Mouse (Mus musculus) myocyte (in vitro differentiated cells): ENCODE measurements around the gene Coro2b.

ENCODE experiments used
- E2F4 ChIP-seq: IDR thresholded peaks from one replicate; pipeline ENCODE4 v1.6.1; 2011; ENCODE audit warnings: mild to moderate bottlenecking, control low read depth, moderate library complexity; ENCODE audit not compliant: insufficient read depth
- MAX ChIP-seq: IDR thresholded peaks from one replicate; pipeline ENCODE4 v1.6.1; 2011; ENCODE audit warnings: low read depth, mild to moderate bottlenecking, control low read depth
- MYOD1 ChIP-seq, 3 experiments: IDR thresholded peaks; one replicate each; pipeline ENCODE4 v1.6.1; 2011; ENCODE audit warnings: control low read depth in 2 of 3, low read depth in 2 of 3, mild to moderate bottlenecking in 2 of 3, moderate library complexity in 1 of 3; ENCODE audit not compliant: insufficient read length in 2 of 3, control insufficient read depth in 1 of 3
- MYOG ChIP-seq, 3 experiments: IDR thresholded peaks; one replicate each; pipeline ENCODE4 v1.6.1; 2011; ENCODE audit warnings: control low read depth in 2 of 3, low read depth in 2 of 3, mild to moderate bottlenecking in 2 of 3; ENCODE audit not compliant: insufficient read length in 2 of 3, control insufficient read depth in 1 of 3, insufficient read depth in 1 of 3
- POLR2A ChIP-seq: IDR thresholded peaks from one replicate; pipeline ENCODE4 v1.6.1; 2011; ENCODE audit warnings: low read depth, mild to moderate bottlenecking, control low read depth, moderate library complexity; ENCODE audit not compliant: insufficient read length
- POLR2AphosphoS2 ChIP-seq: IDR thresholded peaks from one replicate; pipeline ENCODE4 v1.6.1; 2011; ENCODE audit warnings: low read depth, control low read depth; ENCODE audit not compliant: insufficient read length
- REST ChIP-seq: IDR thresholded peaks from one replicate; pipeline ENCODE4 v1.6.1; 2011; ENCODE audit warnings: mild to moderate bottlenecking, control low read depth, moderate library complexity; ENCODE audit not compliant: insufficient read depth, insufficient read length
- TCF12 ChIP-seq: IDR thresholded peaks from one replicate; pipeline ENCODE4 v1.6.1; 2011; ENCODE audit warnings: mild to moderate bottlenecking, control low read depth; ENCODE audit not compliant: poor library complexity, insufficient read depth, severe bottlenecking
- USF1 ChIP-seq: IDR thresholded peaks from one replicate; pipeline ENCODE4 v1.6.1; 2011; ENCODE audit warnings: low read depth, mild to moderate bottlenecking, control low read depth, moderate library complexity

- no peak for TF ChIP-seq MAX
- TF ChIP-seq E2F4: no peak
- no peak for TF ChIP-seq TCF12
- no peak for TF ChIP-seq POLR2A
- no peak for TF ChIP-seq POLR2AphosphoS2
- no peak for TF ChIP-seq USF1
- TF ChIP-seq MYOD1 (IDR thresholded peaks at IDR 0.05; ENCODE audit: control insufficient read depth in 1 of 3, insufficient read length in 2 of 3, low read depth in 2 of 3): no peak
- no peak for TF ChIP-seq MYOG (IDR thresholded peaks at IDR 0.05; ENCODE audit: control insufficient read depth in 1 of 3, insufficient read depth in 1 of 3, insufficient read length in 2 of 3, low read depth in 2 of 3)
- no peak for TF ChIP-seq REST
Observed at GRCm38 (mm10) chr9:62540736-62541135, 3.9 kb upstream of the Coro2b start.
